In genomic region chr11:24074634-24075104, GRCm38 (mm10) we compare ENCODE assay signal across 8 mouse cellular contexts. TPM values are rescaled to one million over a fixed set of nuclear protein-coding genes. Genes with fewer than 3 reads are reported as not detected.
DNase-seq lines count a peak whose midpoint lies in the region; ATAC-seq and TF ChIP-seq lines count a peak whose summit lies in the region.

Gene A830031A19Rik (minus strand): TSS chr11:24075054.

- peaks cover 27% of the 10 kb centered on the region for H3K4me1 ChIP-seq in kidney, embryonic 16.5 days (ENCODE audit: insufficient read depth, low read length)
- H3K4me1 ChIP-seq in MEL (ENCODE audit: control insufficient read depth in 1 of 2, insufficient read depth in 2 of 2, low read length in 2 of 2): no peaks in the 10 kb centered on the region
- H3K4me1 ChIP-seq in forebrain, embryonic 13.5 days: peaks cover 34% of the 10 kb centered on the region
- H3K4me1 ChIP-seq in liver, embryonic 15.5 days (replicated peaks): peaks cover 52% of the 10 kb centered on the region

- H3K79me2 ChIP-seq in MEL (ENCODE audit: control insufficient read depth, insufficient read depth, low read length, poor library complexity): peaks cover 39% of the 10 kb centered on the region

- no peaks in the 10 kb centered on the region for H3K36me3 ChIP-seq in kidney, embryonic 16.5 days (ENCODE audit: insufficient read depth, low read length)
- H3K36me3 ChIP-seq in MEL (ENCODE audit: control insufficient read depth in 1 of 2, insufficient read depth in 2 of 2, low read length in 2 of 2): peaks cover 0 to 8% of the 10 kb centered on the region in 2 experiments; a peak in 2 of 4 replicates
- H3K36me3 ChIP-seq in forebrain, embryonic 13.5 days (ENCODE audit: poor library complexity, severe bottlenecking): no peaks in the 10 kb centered on the region
- H3K36me3 ChIP-seq in liver, embryonic 15.5 days (replicated peaks): no peaks in the 10 kb centered on the region

- no peak for TF ChIP-seq CTCF in MEL (IDR thresholded peaks at IDR 0.05 in 2 of 3, conservative IDR thresholded peaks at IDR 0.05 in 1 of 3; ENCODE audit: control insufficient read depth in 1 of 3, insufficient read depth in 1 of 3, low read depth in 2 of 3, low read length in 3 of 3, poor library complexity in 1 of 3, severe bottlenecking in 1 of 3)

- no peak for DNase-seq in kidney, postnatal 4 days
- DNase-seq in MEL (ENCODE audit: low read depth, low spot score): peak; percentile 90
- no peak for DNase-seq in right cerebral cortex, postnatal 4 days
- DNase-seq in kidney, postnatal 25 days: no peak

- WGBS in kidney, embryonic 16.5 days: under 1% methylated on average over 11 of the region's 11 CpGs
- WGBS in forebrain, embryonic 13.5 days: 0% methylated on average over 11 of the region's 11 CpGs
- WGBS in liver, embryonic 15.5 days (ENCODE audit: insufficient replicate concordance): 0% methylated on average over 11 of the region's 11 CpGs

- TF ChIP-seq RAD21 in MEL (IDR thresholded peaks at IDR 0.05; ENCODE audit: low read depth, low read length): no peak

- TF ChIP-seq EP300 in MEL (IDR thresholded peaks at IDR 0.05; ENCODE audit: low read depth in 1 of 2, low read length in 2 of 2): peak in 1 of 2 experiments; percentile 42; a peak in 1 of 4 replicates

- H3K4me3 ChIP-seq in kidney, embryonic 16.5 days (ENCODE audit: low read length): peak within 1 kb of the TSS; percentile 65
- H3K4me3 ChIP-seq in MEL (ENCODE audit: control insufficient read depth in 1 of 2, insufficient read depth in 1 of 2, low read depth in 2 of 2, low read length in 2 of 2): peak within 1 kb of the TSS; percentile 77 to 82
- peak within 1 kb of the TSS; percentile 65 for H3K4me3 ChIP-seq in forebrain, embryonic 13.5 days
- H3K4me3 ChIP-seq in liver, embryonic 15.5 days (replicated peaks): peak within 1 kb of the TSS; percentile 74

- no peaks in the 10 kb centered on the region for H3K9me3 ChIP-seq in kidney, embryonic 16.5 days (ENCODE audit: low read length)
- H3K9me3 ChIP-seq in MEL (replicated peaks; ENCODE audit: insufficient read depth, low read length): no peaks in the 10 kb centered on the region
- no peaks in the 10 kb centered on the region for H3K9me3 ChIP-seq in forebrain, embryonic 13.5 days (replicated peaks)
- no peaks in the 10 kb centered on the region for H3K9me3 ChIP-seq in liver, embryonic 15.5 days (replicated peaks)

- H3K27ac ChIP-seq in kidney, embryonic 16.5 days (ENCODE audit: low read length): no peak within 1 kb of the TSS
- H3K27ac ChIP-seq in MEL (ENCODE audit: control insufficient read depth, low read depth, low read length): peak within 1 kb of the TSS; percentile 93
- H3K27ac ChIP-seq in forebrain, embryonic 13.5 days: peak within 1 kb of the TSS; percentile 100
- H3K27ac ChIP-seq in liver, embryonic 15.5 days (replicated peaks): peak within 1 kb of the TSS; percentile 83

- peak within 1 kb of the TSS; percentile 99 for H3K4me2 ChIP-seq in kidney, embryonic 16.5 days (replicated peaks; ENCODE audit: low read depth, low read length)
- H3K4me2 ChIP-seq in forebrain, embryonic 13.5 days: peak within 1 kb of the TSS; percentile 95
- H3K4me2 ChIP-seq in liver, embryonic 15.5 days: peak within 1 kb of the TSS; percentile 97

- peak within 1 kb of the TSS; percentile 61 for H3K9ac ChIP-seq in kidney, embryonic 16.5 days (replicated peaks; ENCODE audit: low read length)
- peak within 1 kb of the TSS; percentile 94 for H3K9ac ChIP-seq in MEL (ENCODE audit: control insufficient read depth, low read depth, low read length, poor library complexity, severe bottlenecking)
- H3K9ac ChIP-seq in forebrain, embryonic 13.5 days: peak within 1 kb of the TSS; percentile 96
- H3K9ac ChIP-seq in liver, embryonic 15.5 days: peak within 1 kb of the TSS; percentile 71

- ATAC-seq in kidney, embryonic 16.5 days (ENCODE audit: low FRiP score, low TSS enrichment): no peak
- ATAC-seq in forebrain, embryonic 13.5 days: no peak
- ATAC-seq in liver, embryonic 15.5 days (ENCODE audit: insufficient read depth): no peak
- ATAC-seq in erythroid progenitor cell, adult 5-6 weeks (replicated peaks; ENCODE audit: low FRiP score, poor library complexity, severe bottlenecking): no peak

- no peak for TF ChIP-seq POLR2A in MEL (IDR thresholded peaks at IDR 0.05; ENCODE audit: control insufficient read depth in 1 of 2, insufficient read depth in 1 of 2, low read depth in 1 of 2, low read length in 2 of 2, poor library complexity in 1 of 2)

- H3K27me3 ChIP-seq in kidney, embryonic 16.5 days (ENCODE audit: insufficient read depth, low read length): peaks cover 74% of the 10 kb centered on the region
- H3K27me3 ChIP-seq in MEL (ENCODE audit: control insufficient read depth in 1 of 2, insufficient read depth in 2 of 2, low read length in 2 of 2): no peaks in the 10 kb centered on the region
- H3K27me3 ChIP-seq in forebrain, embryonic 13.5 days: no peaks in the 10 kb centered on the region
- H3K27me3 ChIP-seq in liver, embryonic 15.5 days: peaks cover 61% of the 10 kb centered on the region

TF ChIP-seq in MEL, 35 proteins besides CTCF, POLR2A, EP300 and RAD21 (continues in another document):
- TF ChIP-seq ZNF384 (IDR thresholded peaks at IDR 0.05; ENCODE audit: low read depth, low read length): peak; percentile 86
- no peak for TF ChIP-seq USF2 (IDR thresholded peaks at IDR 0.05; ENCODE audit: borderline replicate concordance in 1 of 2, insufficient read depth in 1 of 2, low read depth in 1 of 2, low read length in 2 of 2)
- TF ChIP-seq MXI1 (IDR thresholded peaks at IDR 0.05; ENCODE audit: low read depth, low read length): peak; percentile 14; the same call in 1 of the 2 replicates
- TF ChIP-seq MYC (IDR thresholded peaks at IDR 0.05; ENCODE audit: low read depth, low read length): no peak
- TF ChIP-seq HCFC1 (IDR thresholded peaks at IDR 0.05; ENCODE audit: low read depth, low read length): no peak; the same call in none of the 2 replicates
- no peak for TF ChIP-seq ELF1 (IDR thresholded peaks at IDR 0.05; ENCODE audit: low read depth, low read length)
- 0 out of 2 replicates have a peak, but pooled peaks have one; percentile 48 for TF ChIP-seq TCF12 (IDR thresholded peaks at IDR 0.05; ENCODE audit: low read depth, low read length)
- TF ChIP-seq CHD1 (IDR thresholded peaks at IDR 0.05; ENCODE audit: low read depth, low read length): no peak; the same call in 1 of the 2 replicates
- 0 out of 2 replicates have a peak, but pooled peaks have one; percentile 9 for TF ChIP-seq RCOR1 (IDR thresholded peaks at IDR 0.05; ENCODE audit: low read depth, low read length)
- no peak for TF ChIP-seq ZC3H11A (IDR thresholded peaks at IDR 0.05; ENCODE audit: low read depth, low read length)
- TF ChIP-seq POLR2AphosphoS2 (IDR thresholded peaks at IDR 0.05; ENCODE audit: low read length): no peak; the same call in 1 of the 2 replicates
- 0 out of 2 replicates have a peak, but pooled peaks have one; percentile 27 for TF ChIP-seq TBP (IDR thresholded peaks at IDR 0.05; ENCODE audit: low read depth, low read length)
- no peak for TF ChIP-seq E2F4 (IDR thresholded peaks at IDR 0.05; ENCODE audit: borderline replicate concordance, low read depth, low read length)
- TF ChIP-seq ZKSCAN1 (IDR thresholded peaks at IDR 0.05; ENCODE audit: low read depth, low read length): no peak
- TF ChIP-seq MAFK (IDR thresholded peaks at IDR 0.05; ENCODE audit: borderline replicate concordance, low read depth, low read length): no peak
- peak; percentile 71; the same call in 1 of the 2 replicates for TF ChIP-seq ETS1 (IDR thresholded peaks at IDR 0.05; ENCODE audit: low read depth, low read length)
- peak; percentile 77; the same call in 1 of the 2 replicates for TF ChIP-seq CHD2 (IDR thresholded peaks at IDR 0.05; ENCODE audit: low read length)
- no peak for TF ChIP-seq NRF1 (IDR thresholded peaks at IDR 0.05; ENCODE audit: insufficient read depth, low read depth, low read length, poor library complexity, severe bottlenecking)
- peak; percentile 83 for TF ChIP-seq MAZ (IDR thresholded peaks at IDR 0.05; ENCODE audit: low read depth, low read length)
- no peak for TF ChIP-seq SMC3 (IDR thresholded peaks at IDR 0.05; ENCODE audit: low read depth, low read length)
- no peak for TF ChIP-seq NELFE (IDR thresholded peaks at IDR 0.05; ENCODE audit: low read depth, low read length)
- 0 out of 2 replicates have a peak, but pooled peaks have one; percentile 56 for TF ChIP-seq BHLHE40 (IDR thresholded peaks at IDR 0.05; ENCODE audit: borderline replicate concordance, low read depth, low read length)
- no peak for TF ChIP-seq UBTF (IDR thresholded peaks at IDR 0.05; ENCODE audit: borderline replicate concordance, insufficient read depth, low read depth, low read length)
- no peak for TF ChIP-seq USF1 (IDR thresholded peaks at IDR 0.05; ENCODE audit: low read depth, low read length)
- no peak for TF ChIP-seq GABPA (IDR thresholded peaks at IDR 0.05; ENCODE audit: low read depth, low read length)
- TF ChIP-seq MYB (IDR thresholded peaks at IDR 0.05; ENCODE audit: low read depth, low read length): no peak
- TF ChIP-seq SIN3A (IDR thresholded peaks at IDR 0.05; ENCODE audit: low read length): no peak
- no peak for TF ChIP-seq MEF2A (IDR thresholded peaks at IDR 0.05; ENCODE audit: extremely low read depth, insufficient replicate concordance, low read depth, low read length, poor library complexity, severe bottlenecking)
- TF ChIP-seq ZMIZ1 (IDR thresholded peaks at IDR 0.05; ENCODE audit: low read depth, low read length): no peak
- TF ChIP-seq TAL1 (IDR thresholded peaks at IDR 0.05; ENCODE audit: low read length): no peak
- TF ChIP-seq GATA1 (IDR thresholded peaks at IDR 0.05; ENCODE audit: low read depth, low read length): no peak
- TF ChIP-seq KAT2A (conservative IDR thresholded peaks at IDR 0.05; ENCODE audit: low read depth, low read length): no peak
- no peak for TF ChIP-seq JUND (IDR thresholded peaks at IDR 0.05; ENCODE audit: low read depth, low read length)
- TF ChIP-seq POLR2AphosphoS5 (IDR thresholded peaks at IDR 0.05; ENCODE audit: borderline replicate concordance, low read depth, low read length): no peak

RNA-seq across cellular contexts. Expression of gene A830031A19Rik, which starts in this region (rescaled TPM):
- not detected in 2 replicates for polyA plus RNA-seq in kidney, embryonic 16.5 days (2015; fragmentation: Nextera tagmentation; extraction: Ambion mirVana)
- total RNA-seq in MEL (2012; rRNA removed): not detected in 2 replicates
- polyA plus RNA-seq in MEL (2012; ENCODE audit: insufficient read depth in 1 of 2, insufficient read length in 2 of 2, low read depth in 1 of 2, low replicate concordance in 2 of 2, missing spikeins in 1 of 2): not detected
- not detected in 2 replicates for polyA plus RNA-seq in forebrain, embryonic 13.5 days (2015; fragmentation: Nextera tagmentation; extraction: Ambion mirVana)
- polyA plus RNA-seq in liver, embryonic 15.5 days (2015; fragmentation: Nextera tagmentation; extraction: Ambion mirVana): not detected in 2 replicates
- not detected in 2 replicates for total RNA-seq in erythroid progenitor cell, adult 5-6 weeks (2015; ENCODE audit: low replicate concordance)
- total RNA-seq in erythroid progenitor cell, adult 5-6 weeks (2017; ENCODE audit: low replicate concordance): not detected in 2 replicates

Comparison
In these comparisons a context has a peak if more than half of its experiments do, and no peak if none do; other contexts are left out.
1. Peak in DNase-seq, H3K4me3 ChIP-seq, H3K27ac ChIP-seq and H3K9ac ChIP-seq in MEL; RNA of the gene not detected or under 1 TPM.